Comparison of ENCODE assay signal across 20 mouse cellular contexts in the genomic region with DNA sequence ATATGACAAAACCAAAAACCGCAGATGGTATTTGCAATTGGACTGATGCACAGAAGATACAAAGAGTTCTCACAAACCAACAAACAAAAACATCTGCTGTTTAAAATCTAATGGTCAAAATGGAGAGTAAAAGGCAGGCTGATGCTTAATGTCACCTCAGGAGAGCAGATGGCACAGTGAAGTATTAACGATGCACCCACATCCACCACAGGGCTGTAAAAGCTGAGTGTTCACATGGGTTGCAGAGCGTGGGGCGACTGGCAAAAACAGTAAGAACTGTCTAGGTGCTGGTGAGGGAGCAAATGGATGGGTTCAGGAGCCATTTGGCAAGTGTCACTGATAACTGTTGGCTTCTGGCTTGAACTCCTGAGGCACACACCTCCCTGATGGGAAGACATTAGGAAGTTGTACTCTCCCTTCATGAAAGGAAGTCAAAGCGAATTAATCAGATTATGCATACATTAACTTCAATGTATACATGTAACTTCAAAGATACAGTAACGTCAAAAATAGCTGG. TPM values are rescaled to one million over a fixed set of nuclear protein-coding genes. Genes with fewer than 3 reads are reported as not detected.
DNase-seq lines count a peak whose midpoint lies in the region; ATAC-seq and TF ChIP-seq lines count a peak whose summit lies in the region.
"Had no signal": no experiment of that assay in that cellular context is flagged by ENCODE, and none has a peak within 500 bp of the region (broad histone marks: within the 10 kb centered on the region; RNA-seq: fewer than 3 reads in every experiment).

No protein-coding gene starts in this region.

- DNase-seq in cerebellum, postnatal 10 days, result peak; percentile 44 to 64
- no peak for DNase-seq in cerebellum, adult 11-12 months
- DNase-seq in layer of hippocampus, adult 11-12 months (ENCODE audit: low spot score), result peak; percentile 34
- no peak for DNase-seq in layer of hippocampus, postnatal 25 days (ENCODE audit: extremely low spot score in 1 of 2, low spot score in 1 of 2)
- no peak for DNase-seq in midbrain, embryonic 14.5 days
- DNase-seq in midbrain, postnatal 0 days (ENCODE audit: low spot score), result no peak
- no peak for DNase-seq in heart, postnatal 10 days
- DNase-seq: adrenal gland, adult 2 months; cerebellum, adult 18-20 months; gastrocnemius, adult 2 months; heart, adult 18-20 months; kidney, adult 11 months; left cerebral cortex, postnatal 4 days; lung, adult 2 months; lung, postnatal 36 days; right cerebral cortex, postnatal 25 days had no signal

- H3K27ac ChIP-seq in midbrain, embryonic 14.5 days (replicated peaks; ENCODE audit: low read depth, low read length), result no peak overlapping the region
- no peak overlapping the region for H3K27ac ChIP-seq in midbrain, postnatal 0 days (ENCODE audit: low read depth, low read length)
- no peak overlapping the region for H3K27ac ChIP-seq in neural tube, embryonic 13.5 days (replicated peaks)
- H3K27ac ChIP-seq: embryonic facial prominence, embryonic 12.5 days; gastrocnemius, adult 2 months; kidney, postnatal 0 days had no signal

- H3K4me1 ChIP-seq in midbrain, embryonic 14.5 days (ENCODE audit: control insufficient read depth, insufficient read depth, low read length), result peaks cover 22% of the 10 kb centered on the region
- peaks cover 15% of the 10 kb centered on the region; the same call in 1 of the 2 replicates for H3K4me1 ChIP-seq in midbrain, postnatal 0 days (ENCODE audit: insufficient read depth, low read length)
- H3K4me1 ChIP-seq in neural tube, embryonic 13.5 days (replicated peaks), result peaks cover 39% of the 10 kb centered on the region

- peak overlapping the region; percentile 90; the same call in 1 of the 2 replicates for H3K4me2 ChIP-seq in midbrain, embryonic 14.5 days (ENCODE audit: low read length)
- no peak overlapping the region for H3K4me2 ChIP-seq in midbrain, postnatal 0 days (ENCODE audit: low read depth, low read length, poor library complexity, severe bottlenecking)
- peak overlapping the region; percentile 80 for H3K4me2 ChIP-seq in neural tube, embryonic 13.5 days

- no peak overlapping the region for H3K4me3 ChIP-seq in midbrain, embryonic 14.5 days (replicated peaks; ENCODE audit: low read depth, low read length)
- H3K4me3 ChIP-seq in midbrain, postnatal 0 days (ENCODE audit: low read depth, low read length), result no peak overlapping the region
- peak overlapping the region; percentile 92; the same call in 1 of the 2 replicates for H3K4me3 ChIP-seq in neural tube, embryonic 13.5 days
- H3K4me3 ChIP-seq: embryonic facial prominence, embryonic 12.5 days; gastrocnemius, adult 2 months had no signal

- no peaks in the 10 kb centered on the region for H3K9me3 ChIP-seq in midbrain, embryonic 14.5 days (ENCODE audit: control insufficient read depth, low read length)
- H3K9me3 ChIP-seq in midbrain, postnatal 0 days (ENCODE audit: low read length), result no peaks in the 10 kb centered on the region
- H3K9me3 ChIP-seq in neural tube, embryonic 13.5 days, result no peaks in the 10 kb centered on the region
- H3K9me3 ChIP-seq: embryonic facial prominence, embryonic 12.5 days had no signal

- no peak overlapping the region for H3K9ac ChIP-seq in midbrain, embryonic 14.5 days (replicated peaks; ENCODE audit: low read length)
- H3K9ac ChIP-seq in midbrain, postnatal 0 days (replicated peaks; ENCODE audit: low read length, poor library complexity, severe bottlenecking), result no peak overlapping the region
- H3K9ac ChIP-seq in neural tube, embryonic 13.5 days, result no peak overlapping the region
- H3K9ac ChIP-seq: embryonic facial prominence, embryonic 12.5 days had no signal

- TF ChIP-seq CTCF in midbrain, postnatal 0 days (IDR thresholded peaks at IDR 0.05), result no peak

- no peak for ATAC-seq in midbrain, embryonic 14.5 days (ENCODE audit: low FRiP score, low TSS enrichment)
- ATAC-seq in midbrain, postnatal 0 days (ENCODE audit: low FRiP score), result no peak
- no peak for ATAC-seq in neural tube, embryonic 13.5 days (ENCODE audit: low read depth)

- intact Hi-C loops in heart, postnatal 10 days (cut with DNase I), result loop anchor here (10.0 kb wide), 1 partner anchor 475 kb away; the partner anchor contains the start of genes Mcee and Mphosph10

- H3K36me3 ChIP-seq in midbrain, embryonic 14.5 days (ENCODE audit: control insufficient read depth, insufficient read depth, low read length), result no peaks in the 10 kb centered on the region
- no peaks in the 10 kb centered on the region for H3K36me3 ChIP-seq in midbrain, postnatal 0 days (ENCODE audit: insufficient read depth, low read length)
- no peaks in the 10 kb centered on the region for H3K36me3 ChIP-seq in neural tube, embryonic 13.5 days

- no peaks in the 10 kb centered on the region for H3K27me3 ChIP-seq in midbrain, embryonic 14.5 days (ENCODE audit: control insufficient read depth, insufficient read depth, low read length)
- H3K27me3 ChIP-seq in midbrain, postnatal 0 days (ENCODE audit: insufficient read depth, low read length), result no peaks in the 10 kb centered on the region
- no peaks in the 10 kb centered on the region for H3K27me3 ChIP-seq in neural tube, embryonic 13.5 days
- H3K27me3 ChIP-seq: CH12.LX; embryonic facial prominence, embryonic 12.5 days had no signal

- WGBS in midbrain, embryonic 14.5 days, result 85% methylated on average over 6 of the region's 6 CpGs
- 88% methylated on average over 6 of the region's 6 CpGs for WGBS in midbrain, postnatal 0 days
- WGBS in neural tube, embryonic 13.5 days, result 67% methylated on average over 6 of the region's 6 CpGs

RNA-seq across cellular contexts. Expression of gene Nsmce3, which starts 3.2 kb away (rescaled TPM):
- total RNA-seq in layer of hippocampus, postnatal 25 days (2021), result 10 to 100 TPM; 18.2 to 19.3 TPM
- 10.7 and 12.3 TPM in 2 replicates for polyA plus RNA-seq in midbrain, embryonic 14.5 days (2014; fragmentation: Nextera tagmentation; extraction: Ambion mirVana)
- 14.4 and 18.8 TPM in 2 replicates for total RNA-seq in midbrain, postnatal 0 days (2014; rRNA removed)
- polyA plus RNA-seq in midbrain, postnatal 0 days (2015; fragmentation: Nextera tagmentation; extraction: Ambion mirVana), result 9.2 and 9.9 TPM in 2 replicates
- 9.7 and 10.4 TPM in 2 replicates for polyA plus RNA-seq in neural tube, embryonic 13.5 days (2015; fragmentation: Nextera tagmentation; extraction: Ambion mirVana)
- 1 to 10 TPM; 3.4 to 4.1 TPM for total RNA-seq in heart, postnatal 10 days (2021)

Comparison
In these comparisons a context has a peak if more than half of its experiments do, and no peak if none do; other contexts are left out.
1. DNase-seq: peak in cerebellum, postnatal 10 days (2 of 2) and layer of hippocampus, adult 11-12 months (single experiment); none in cerebellum, adult 11-12 months (single experiment), layer of hippocampus, postnatal 25 days (0 of 2), midbrain, embryonic 14.5 days (single experiment), midbrain, postnatal 0 days (single experiment) and heart, postnatal 10 days (0 of 2).